Mouse (Mus musculus): ENCODE measurements around the gene Ube2h. TPM values are rescaled to one million over a fixed set of nuclear protein-coding genes. Genes with fewer than 3 reads are reported as not detected.

The Ube2h gene
- polyA plus RNA-seq, 1 experiment from 2014 or later, result 38.9 TPM

DNA sequence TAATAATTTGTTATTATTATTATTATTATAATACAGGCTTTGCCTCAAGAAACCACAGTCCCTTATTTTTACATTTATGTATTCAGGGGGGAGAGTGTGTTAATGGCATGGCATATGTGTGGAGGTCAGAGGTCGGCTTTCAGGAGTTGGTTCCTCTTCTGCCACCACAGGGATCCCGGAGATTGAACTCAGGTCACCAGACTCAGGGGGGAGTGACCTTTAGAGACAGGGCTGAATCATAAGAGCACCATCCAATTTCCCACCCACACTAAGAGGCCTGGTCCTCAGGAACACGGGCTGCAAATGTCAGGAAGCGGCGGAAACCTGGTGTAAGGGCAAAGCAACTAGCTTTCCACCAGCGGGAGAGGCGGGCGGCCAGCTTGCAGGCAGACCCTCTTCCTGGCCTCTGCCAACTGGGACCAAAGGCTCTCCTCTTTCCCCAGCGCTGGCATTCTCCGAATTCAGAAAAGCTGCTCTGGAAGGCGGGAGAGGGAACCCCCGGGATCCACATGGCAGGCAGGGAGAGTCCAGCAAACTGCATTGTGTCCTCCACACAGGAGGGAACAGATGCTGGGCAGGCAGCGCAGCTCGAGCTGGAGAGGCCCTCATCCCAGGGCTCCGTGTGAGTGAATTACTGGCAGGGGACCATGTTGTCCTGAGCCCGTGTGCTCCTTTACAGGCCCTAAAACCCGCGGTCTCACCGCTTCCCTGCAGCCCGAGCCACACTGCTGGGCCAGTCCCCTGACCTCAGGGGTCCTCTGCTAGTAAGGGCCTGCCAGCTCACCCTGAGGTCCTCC is 99.8 kb downstream of the Ube2h start:
- DNase-seq (ENCODE audit: low spot score), result no peak

DNA sequence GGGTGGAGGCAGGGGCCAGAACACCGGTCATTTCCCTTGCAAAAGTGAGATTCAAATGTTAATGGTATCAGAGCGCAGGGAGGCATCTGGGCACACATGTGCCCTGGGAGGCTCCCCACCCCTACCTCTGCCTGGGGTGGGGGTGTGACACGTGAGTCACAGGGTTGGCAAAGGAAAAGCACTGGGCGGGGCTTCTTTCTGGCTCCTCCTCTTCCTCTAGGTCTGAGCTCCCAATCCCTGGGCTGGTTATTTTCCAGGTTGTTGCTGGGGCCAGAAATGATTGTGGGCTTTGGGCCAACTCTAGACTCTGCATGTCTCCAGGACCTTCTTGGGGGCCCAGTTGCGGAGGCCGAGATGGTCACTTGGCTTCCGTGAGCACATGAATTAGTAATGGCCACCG is 108.2 kb downstream of the Ube2h start:
- DNase-seq (ENCODE audit: low spot score), result no peak

DNA sequence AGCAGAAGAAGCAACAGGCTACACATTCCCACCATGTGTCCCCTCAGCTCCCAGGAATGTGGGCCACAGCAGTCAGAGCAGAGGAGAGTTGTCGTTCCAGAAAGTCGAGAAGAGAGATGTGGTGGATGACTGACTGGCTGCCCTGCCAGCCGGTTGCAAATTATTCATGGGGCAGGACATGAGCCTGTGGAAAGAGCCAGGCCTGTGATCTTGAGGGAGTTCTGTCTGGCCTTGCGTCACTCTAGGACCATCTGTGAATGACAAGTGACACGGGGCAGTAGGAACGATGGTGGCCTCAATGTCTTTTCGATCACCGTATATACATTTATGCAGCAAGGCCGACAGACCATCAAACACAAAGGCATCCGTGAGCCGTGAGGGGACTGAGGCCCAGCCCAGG is 108.7 kb downstream of the Ube2h start:
- no peak for DNase-seq (ENCODE audit: low spot score)

DNA sequence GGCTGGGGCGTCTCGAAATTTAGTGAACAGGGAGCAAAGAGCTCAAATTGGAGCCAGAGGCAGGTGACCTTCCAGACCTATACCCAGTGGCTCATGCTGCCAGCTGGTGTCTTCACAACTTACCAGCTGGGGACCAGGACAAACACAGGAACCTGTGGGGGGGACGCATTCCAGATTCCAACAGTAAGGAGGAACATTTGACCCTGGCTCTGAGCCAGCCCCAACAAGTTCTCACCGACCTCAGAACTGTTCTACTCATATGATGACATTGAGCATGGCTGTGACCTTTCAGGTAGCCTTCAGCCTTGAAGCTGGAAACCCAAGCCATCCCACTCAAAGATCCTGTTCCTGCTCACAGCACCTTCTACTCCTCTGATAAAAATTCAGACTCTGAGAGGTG is 120.7 kb downstream of the Ube2h start:
- DNase-seq (ENCODE audit: low spot score), result no peak

DNA sequence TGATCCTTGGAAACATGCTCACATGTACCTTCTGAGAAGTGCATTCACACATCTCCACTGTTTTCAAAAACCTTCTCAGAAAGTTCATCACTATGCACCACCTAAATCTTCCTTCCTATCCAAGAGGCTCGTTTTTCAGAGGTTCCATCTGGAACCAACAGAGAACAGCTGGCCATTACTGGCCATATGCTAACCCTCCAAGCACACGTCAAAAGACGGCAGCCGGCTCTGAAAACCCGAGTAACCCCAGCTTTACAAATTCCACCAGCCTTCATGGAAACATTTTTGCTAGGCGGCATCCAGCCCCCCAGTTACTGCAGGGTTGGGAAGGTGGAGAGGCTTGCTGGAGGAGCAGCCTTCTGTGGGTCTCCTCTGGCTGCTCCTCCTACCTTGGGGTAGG is 122.3 kb downstream of the Ube2h start:
- no peak for DNase-seq (ENCODE audit: low spot score)

DNA sequence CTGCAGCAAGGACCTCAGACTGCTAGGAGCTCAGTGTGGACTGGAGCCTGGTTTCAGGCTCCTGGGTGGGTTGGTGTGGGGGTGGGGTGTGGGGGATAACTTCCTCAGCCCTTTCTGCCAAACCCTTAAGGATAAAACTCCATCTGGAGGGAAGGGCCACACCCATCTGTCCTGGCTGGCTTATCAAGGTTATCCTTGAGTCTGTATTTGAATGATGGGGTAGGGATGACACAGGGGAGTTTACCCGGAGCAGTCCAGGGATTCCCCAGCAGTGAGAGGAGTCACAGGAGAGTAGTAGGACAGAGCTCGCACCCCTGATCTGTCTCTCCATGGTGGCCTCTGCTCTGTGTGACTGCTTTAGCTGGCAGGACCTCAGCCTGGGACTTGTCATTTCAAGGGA is 124.0 kb downstream of the Ube2h start:
- DNase-seq (ENCODE audit: low spot score), result no peak

DNA sequence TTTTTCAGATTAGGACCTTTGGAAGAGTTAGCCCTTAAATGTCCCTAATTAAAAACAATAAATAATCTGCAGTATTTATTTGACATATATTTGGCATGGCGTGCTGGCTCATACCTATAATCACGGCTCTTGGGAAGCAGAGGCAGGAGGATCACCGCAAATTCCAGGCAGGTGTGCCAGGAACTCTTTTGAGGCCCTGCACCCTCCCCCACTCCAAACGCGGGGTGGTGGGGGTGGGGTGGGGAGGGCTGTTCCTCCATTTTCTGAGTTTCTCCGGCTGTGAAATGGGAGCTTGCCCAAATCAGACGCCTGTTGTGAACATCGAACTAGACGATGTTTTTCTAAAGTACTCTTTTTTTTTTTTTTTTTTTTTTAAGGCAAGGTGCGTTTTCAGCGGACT is 125.3 kb downstream of the Ube2h start:
- no peak for DNase-seq (ENCODE audit: low spot score)

DNA sequence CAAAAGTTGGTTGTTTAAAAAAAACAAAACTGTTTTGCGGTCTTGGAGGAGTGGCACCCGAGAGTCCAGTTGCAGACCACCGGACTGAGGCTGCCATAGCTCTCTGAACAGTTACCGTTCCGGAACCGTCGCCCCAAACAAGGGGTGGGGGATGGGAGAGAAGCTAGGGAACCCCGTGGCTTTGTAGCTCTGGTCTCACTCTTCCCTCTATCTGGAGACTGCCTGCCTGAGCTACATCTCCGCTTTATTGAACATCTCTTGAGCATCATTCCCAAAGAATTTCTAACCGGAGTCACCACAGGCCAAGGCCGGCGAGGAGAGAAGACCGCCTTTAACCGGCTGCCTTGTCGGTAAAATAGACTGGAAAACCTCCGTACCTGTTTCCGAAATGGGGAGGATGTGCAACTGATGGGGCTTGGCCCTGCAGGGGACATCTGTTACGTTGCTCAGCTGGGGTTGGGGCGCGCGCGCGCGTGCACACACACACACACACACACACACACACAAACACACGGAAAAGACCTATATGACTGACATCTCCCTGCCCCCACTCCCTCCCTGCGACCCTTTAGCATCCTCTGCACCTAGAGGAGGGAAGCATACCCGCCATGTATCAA is 126.2 kb downstream of the Ube2h start:
- no peak for DNase-seq (ENCODE audit: low spot score)

DNA sequence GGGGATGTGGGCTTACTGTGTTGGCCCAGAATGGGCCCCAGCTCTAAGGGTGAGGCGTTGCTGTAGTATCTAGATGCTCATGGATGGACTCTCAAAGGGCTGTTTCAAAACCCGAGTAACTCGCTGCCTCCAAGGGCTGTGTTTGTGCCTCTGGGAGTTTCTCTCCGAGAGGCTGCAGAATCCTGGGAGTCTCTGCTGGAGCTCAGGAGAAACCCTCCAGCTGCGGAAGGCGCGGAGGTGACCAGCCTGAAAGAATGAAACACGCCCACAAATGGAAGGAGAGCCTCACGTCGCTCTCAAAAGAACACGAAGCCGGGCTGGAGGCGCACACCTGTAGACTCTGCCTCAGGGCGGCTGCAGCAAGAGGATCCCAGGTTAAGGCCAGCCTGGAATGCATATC is 127.0 kb downstream of the Ube2h start:
- no peak for DNase-seq (ENCODE audit: low spot score)

DNA sequence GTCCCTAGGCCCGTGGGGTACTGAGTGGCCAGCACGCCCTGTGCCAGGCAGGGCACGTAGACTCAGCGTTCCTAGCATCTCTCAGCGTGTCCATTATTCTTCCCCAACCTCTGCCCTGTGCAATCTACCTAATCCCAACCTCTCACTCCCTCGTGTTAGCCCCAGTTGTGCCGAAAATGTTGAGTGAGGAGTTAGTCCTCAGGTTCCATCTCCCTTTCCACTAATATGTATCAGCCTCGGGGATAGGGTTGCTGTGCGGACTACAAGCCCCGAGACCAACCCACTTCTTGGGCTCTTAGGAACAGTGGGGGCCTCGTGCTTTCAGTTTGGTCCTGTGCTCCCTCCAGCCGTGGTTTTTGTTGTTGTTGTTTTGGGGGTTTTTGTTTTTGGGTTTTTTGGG is 127.8 kb downstream of the Ube2h start:
- no peak for DNase-seq (ENCODE audit: low spot score)

DNA sequence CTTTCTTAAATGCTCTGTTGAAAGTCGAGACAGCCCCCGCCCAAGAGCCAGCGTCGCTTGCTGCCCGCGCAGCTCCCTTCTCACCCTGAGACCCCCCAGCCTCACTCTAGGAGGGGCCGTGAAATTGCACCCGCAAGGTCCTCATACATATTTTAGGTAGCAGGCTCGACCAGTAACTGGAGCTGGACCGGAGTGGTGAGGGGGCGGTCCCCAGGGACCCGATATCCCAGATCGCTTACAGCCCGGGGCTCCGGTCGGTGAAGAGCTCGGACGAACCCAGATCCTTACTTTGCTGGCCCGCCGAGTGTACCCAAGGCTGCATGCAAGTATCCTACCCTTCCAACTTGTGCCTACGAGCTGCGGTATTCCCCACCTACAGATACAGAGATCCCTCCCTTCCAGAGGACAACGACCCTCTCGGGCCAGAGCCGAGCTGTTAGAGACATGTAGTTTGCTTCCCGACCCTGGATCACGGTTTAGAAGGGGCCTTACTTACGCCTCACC is 128.4 kb downstream of the Ube2h start:
- DNase-seq (ENCODE audit: low spot score), result no peak

DNA sequence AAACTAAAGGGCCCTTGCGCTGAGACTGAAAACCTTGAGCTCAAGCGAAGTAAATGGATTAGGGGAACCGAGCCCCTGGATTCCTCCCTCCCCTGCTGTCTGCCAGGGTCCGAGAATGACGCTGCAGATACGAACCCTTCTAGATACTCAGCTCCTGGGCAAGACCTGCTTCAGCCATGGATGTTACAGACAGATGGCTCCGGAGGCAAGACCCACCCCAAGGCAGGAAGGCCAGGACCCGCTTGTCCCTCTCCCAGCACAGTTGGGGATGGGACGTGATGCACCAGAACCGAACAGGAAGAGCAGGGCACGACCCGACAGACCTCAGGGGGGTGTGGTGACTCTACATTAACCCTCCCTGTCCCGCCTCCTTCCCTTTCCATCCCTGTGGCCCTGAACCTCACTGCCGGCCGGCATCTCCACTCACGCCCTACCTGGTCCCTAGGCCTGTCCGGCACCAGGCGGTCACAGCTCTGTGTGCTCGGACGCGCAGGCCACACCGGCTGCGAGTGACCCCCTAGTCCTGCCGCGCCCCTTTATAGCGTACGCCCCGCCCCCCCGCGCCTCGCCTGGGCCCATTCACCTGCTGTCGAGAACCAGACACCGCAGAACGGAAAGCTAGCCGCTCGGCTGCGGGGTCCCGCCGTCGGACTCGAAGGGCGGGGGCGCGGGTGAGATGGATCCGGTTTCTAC is 129.0 kb downstream of the Ube2h start:
- peak; percentile 23 for DNase-seq (ENCODE audit: low spot score)

DNA sequence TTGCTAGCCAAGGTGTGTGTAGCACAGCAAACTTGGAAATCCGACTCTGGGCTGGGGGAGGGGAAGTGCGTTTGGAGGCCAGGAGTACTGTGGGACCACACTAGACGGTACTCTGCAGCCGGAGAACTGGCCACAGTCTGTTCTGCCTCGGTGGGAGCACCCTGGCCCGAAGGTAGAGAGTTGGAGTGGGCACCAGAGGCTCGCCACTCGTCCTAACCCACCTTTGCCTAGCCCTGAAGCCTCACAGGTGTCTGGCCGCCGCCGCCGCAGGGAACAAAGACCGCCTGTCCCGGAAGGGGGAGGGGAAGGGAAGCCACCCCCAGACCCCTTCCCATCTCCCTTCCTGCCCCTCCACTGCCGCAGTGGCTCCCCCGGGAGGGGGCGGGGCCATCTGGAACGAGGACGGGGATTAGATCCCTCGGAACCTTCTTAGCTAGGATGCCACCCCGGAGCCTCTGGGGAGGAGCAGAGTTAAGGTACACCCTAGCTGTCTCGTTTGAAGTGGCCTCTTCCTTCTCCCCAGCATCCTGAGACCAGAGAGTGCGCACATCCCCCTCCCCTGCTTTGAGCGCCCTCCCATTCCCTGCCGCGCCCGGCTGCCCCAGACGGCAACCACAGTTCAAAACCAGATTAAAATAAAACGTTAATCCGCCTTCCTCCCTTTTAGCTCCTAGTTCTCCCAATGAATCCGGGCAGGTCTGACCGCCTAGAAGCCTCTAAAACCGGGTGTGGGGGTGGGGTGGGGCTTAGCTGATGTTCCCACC is 129.7 kb downstream of the Ube2h start:
- no peak for DNase-seq (ENCODE audit: low spot score)

DNA sequence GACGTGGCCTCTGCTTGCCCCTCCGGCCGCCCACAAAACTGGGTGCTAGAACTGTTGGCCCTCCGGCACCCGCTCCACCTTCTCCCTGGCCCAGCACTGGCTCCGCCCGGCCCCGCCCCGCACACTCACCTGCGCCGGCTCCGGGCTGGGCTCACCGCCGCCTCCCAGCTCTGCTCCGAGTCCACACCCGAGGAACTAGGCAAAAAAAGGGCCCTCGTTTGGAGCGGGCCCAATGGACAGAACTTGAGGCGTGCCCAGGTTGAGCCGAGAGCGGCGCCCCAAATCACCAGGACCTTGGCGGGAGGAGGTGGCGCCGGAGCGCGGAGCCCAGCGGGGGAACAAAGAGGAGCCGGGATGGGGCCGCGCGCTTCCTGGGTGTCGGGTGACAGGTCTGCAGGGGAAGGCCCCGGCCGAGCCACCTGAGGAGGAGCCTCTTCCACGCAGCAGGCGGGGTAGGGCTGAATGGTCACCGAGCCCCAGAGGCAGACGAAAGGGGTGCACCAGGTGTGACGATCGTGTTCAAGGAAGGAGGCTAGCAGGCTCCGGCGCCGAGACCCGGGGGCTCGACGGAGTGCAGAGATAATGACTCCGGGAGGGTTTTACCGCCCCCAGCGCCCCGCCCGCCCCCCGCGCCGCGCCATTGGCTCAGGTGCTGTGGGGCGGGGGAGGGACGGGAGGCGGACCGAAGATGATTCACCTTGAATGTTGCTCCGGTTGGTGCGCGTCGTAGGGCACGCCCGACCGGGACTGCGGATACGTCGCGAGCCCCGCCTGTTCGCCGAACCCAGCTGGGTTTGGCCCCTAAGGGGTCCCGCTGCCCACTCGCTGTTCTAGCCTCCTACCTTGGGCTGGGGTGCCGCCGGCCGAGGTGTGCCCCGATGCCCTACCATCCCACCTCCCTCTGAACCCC is 130.5 kb downstream of the Ube2h start:
- DNase-seq (ENCODE audit: low spot score), result peak; percentile 73

DNA sequence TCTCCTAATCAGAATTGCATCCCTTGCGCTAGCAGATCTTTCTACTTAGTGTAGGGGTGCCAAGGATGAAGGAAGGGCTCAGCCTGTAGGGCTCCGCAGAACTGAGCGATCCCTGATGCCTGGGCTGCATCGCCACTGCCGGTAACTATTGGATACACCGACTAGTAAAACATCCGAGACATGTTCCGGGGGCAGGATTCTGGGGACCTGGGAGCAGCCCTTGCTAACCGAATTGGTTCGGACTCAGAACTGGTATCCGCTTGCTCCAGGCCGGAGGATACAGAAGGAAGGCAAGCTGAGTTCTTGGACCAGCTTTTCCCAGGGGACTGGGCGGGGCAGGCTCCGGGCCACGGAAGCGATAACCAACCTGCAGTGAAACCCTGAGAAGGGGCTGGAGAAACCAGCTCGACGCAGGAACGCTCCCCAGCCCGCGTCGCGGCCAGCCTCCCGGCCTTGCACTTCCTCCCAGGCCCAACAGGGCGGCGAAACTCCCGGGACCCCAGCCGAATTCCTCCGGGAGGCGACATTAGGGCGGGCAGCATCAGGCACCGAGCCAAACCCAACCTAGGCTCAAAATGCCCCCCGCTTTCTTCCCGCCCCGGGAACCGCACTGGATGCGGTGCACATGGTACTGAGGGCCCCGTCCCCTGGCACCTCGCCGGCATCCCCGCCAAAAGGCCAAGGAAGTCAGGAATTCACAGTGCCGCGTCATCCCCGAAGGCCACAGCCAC is 131.4 kb downstream of the Ube2h start:
- no peak for DNase-seq (ENCODE audit: low spot score)

DNA sequence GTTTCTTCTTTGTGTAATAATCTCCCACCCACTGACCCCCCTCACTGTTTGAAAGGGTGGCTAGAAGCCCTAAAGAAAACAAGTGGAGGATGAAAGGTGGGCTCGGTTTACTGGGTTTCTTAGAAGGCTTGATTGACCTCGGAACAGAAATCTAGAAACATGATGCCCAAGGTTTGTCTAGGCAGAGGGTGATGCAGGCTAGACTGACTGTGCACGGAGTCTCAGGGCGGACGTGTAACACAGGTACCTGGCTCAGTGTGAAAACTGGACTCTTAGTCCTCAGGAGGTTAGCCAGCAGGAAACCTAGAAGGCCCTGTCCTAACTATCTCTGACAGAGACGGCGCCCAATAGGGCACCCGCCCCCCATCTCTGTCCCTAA is 131.9 kb downstream of the Ube2h start:
- no peak for DNase-seq (ENCODE audit: low spot score)

DNA sequence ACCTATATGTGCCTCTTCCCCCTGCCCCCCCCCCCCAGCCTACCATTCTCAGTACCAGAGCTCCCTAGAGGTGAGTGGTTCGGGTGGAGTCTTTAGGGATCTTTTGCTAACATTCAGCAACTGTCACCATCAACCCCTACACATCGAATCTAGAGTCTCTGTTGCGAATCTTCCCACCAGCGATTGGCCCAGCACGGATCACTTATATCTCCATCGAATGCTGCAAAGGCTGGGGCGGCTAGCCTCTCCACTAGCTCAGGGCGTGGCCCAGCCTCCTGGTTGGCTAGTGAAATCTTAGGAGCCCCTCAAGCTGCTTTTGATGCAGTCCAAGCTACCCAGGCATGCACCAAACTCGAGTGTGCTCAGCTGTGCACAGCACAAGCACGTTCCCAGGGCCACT is 132.4 kb downstream of the Ube2h start:
- no peak for DNase-seq (ENCODE audit: low spot score)

DNA sequence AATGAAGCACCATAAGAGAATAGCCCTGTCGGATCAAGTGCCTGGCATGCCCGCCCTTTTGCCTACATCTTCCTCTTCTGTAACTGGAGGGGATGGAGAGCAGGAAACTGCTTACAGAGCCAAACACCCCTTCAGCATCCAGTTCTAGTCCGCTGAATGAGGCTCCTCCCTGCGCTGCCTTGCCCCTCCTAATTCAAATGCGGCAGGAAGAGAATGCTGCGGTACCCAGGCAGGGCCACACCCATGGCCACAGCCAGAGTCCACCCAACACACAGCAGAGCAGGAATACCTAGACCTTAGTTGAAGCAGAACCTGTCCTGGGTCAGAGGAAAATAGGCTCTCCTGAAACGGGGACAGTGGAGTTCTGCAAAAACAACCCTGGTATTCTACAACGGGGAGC is 133.1 kb downstream of the Ube2h start:
- DNase-seq (ENCODE audit: low spot score), result no peak

DNA sequence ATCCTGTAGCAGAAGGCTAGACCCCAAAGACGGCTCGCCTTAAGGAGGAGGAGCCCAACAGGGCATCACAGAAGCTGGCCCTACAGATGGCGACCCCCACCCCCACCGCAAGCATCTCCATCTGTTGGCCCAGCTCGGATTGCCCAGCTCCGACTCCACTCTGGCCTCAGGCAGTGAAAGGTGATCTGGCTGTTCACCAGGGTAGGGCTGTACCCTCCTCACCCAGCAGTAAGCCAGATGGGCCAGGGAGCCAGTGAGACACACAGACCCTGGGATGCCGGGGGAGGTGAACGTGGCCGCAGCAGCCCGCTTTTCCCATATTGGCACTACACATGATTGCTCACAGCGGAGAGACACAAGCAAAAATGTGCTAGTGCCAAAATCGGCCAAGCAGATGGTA is 135.2 kb downstream of the Ube2h start:
- DNase-seq (ENCODE audit: low spot score), result no peak

DNA sequence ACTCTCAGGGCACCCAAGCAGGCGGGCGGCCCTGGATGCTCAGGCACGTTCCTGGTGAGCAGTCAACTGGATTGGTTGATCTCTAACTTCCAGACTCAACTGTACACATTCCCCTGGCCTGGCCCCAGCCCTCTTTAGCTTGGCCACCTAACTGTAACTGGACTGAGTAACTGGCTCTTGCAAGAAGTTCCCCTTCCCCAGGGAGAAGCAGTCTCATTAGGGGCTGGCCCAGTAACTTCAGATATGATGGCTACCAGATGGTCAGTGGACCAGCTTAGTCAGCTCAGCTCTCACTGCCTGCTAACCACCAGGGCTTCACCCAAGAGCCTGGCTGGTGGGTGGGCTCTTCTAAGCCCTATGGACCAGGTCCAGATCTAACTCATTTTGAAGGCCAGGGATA is 136.1 kb downstream of the Ube2h start:
- DNase-seq (ENCODE audit: low spot score), result no peak
